Mouse (Mus musculus) CH12.LX (cell line): Measurements from ENCODE around the gene Tmem205.

Experiments
- CTCF ChIP-seq, 2 experiments: IDR thresholded peaks in 1 of 2; conservative IDR thresholded peaks in 1 of 2; 2 replicates each; pipeline ENCODE4 v1.5.1; 2011 to 2012; ENCODE audit warnings: low read depth in 2 of 2, low read length in 2 of 2, improper control_type of control experiment in 1 of 2, inconsistent platforms in 1 of 2, mild to moderate bottlenecking in 1 of 2, moderate library complexity in 1 of 2
- E2F4 ChIP-seq: IDR thresholded peaks from 2 replicates; pipeline ENCODE4 v1.6.1; 2011; ENCODE audit warnings: low read depth, low read length, improper control_type of control experiment; ENCODE audit not compliant: insufficient replicate concordance
- EP300 ChIP-seq: IDR thresholded peaks from 2 replicates; pipeline ENCODE4 v1.6.1; 2011; ENCODE audit warnings: low read length, improper control_type of control experiment
- JUND ChIP-seq: conservative IDR thresholded peaks from 2 replicates; pipeline ENCODE4 v1.6.1; 2011; ENCODE audit warnings: low read depth, low read length, improper control_type of control experiment
- MAX ChIP-seq: IDR thresholded peaks from 2 replicates; pipeline ENCODE4 v1.6.1; 2011; ENCODE audit warnings: low read length, improper control_type of control experiment
- MEF2A ChIP-seq: IDR thresholded peaks from 2 replicates; pipeline ENCODE4 v1.6.1; 2014; ENCODE audit warnings: low read depth, mild to moderate bottlenecking, inconsistent platforms, low read length, improper control_type of control experiment, borderline replicate concordance
- POLR2A ChIP-seq: IDR thresholded peaks from 2 replicates; pipeline ENCODE4 v1.6.1; 2011; ENCODE audit warnings: low read depth, mild to moderate bottlenecking, improper control_type of control experiment, low read length
- POLR2AphosphoS2 ChIP-seq: IDR thresholded peaks from 2 replicates; pipeline ENCODE4 v1.6.1; 2011; ENCODE audit warnings: low read depth, low read length, improper control_type of control experiment
- TBP ChIP-seq: conservative IDR thresholded peaks from 2 replicates; pipeline ENCODE4 v1.6.1; 2011; ENCODE audit warnings: low read depth, low read length, improper control_type of control experiment
- TCF12 ChIP-seq: IDR thresholded peaks from 2 replicates; pipeline ENCODE4 v1.6.1; 2014; ENCODE audit warnings: low read depth, mild to moderate bottlenecking, inconsistent platforms, low read length, improper control_type of control experiment
- UBTF ChIP-seq: IDR thresholded peaks from 2 replicates; pipeline ENCODE4 v1.6.1; 2012; ENCODE audit warnings: low read depth, mild to moderate bottlenecking, inconsistent platforms, low read length, improper control_type of control experiment, moderate library complexity
- ZC3H11A ChIP-seq: IDR thresholded peaks from 2 replicates; pipeline ENCODE4 v1.6.1; 2012; ENCODE audit warnings: low read depth, mild to moderate bottlenecking, inconsistent platforms, low read length, improper control_type of control experiment
- ZNF384 ChIP-seq: IDR thresholded peaks from 2 replicates; pipeline ENCODE4 v1.6.1; 2012; ENCODE audit warnings: low read depth, low read length, improper control_type of control experiment, inconsistent platforms

GRCm38 (mm10) chr9:21947540-21948130 is 20.3 kb upstream of the Tmem205 start:
- TF ChIP-seq CTCF (conservative IDR thresholded peaks at IDR 0.05 in 1 of 2, IDR thresholded peaks at IDR 0.05 in 1 of 2; ENCODE audit: low read depth in 2 of 2, low read length in 2 of 2) (no peak), POLR2A (no peak), TCF12 (no peak), POLR2AphosphoS2 (no peak), E2F4 (no peak), UBTF (no peak), ZNF384 (no peak), MAX (no peak), TBP (no peak), ZC3H11A (no peak), MEF2A (no peak), JUND (no peak), EP300 (no peak)
